Mouse (Mus musculus): ENCODE data around the gene Lrmda.

DNA sequence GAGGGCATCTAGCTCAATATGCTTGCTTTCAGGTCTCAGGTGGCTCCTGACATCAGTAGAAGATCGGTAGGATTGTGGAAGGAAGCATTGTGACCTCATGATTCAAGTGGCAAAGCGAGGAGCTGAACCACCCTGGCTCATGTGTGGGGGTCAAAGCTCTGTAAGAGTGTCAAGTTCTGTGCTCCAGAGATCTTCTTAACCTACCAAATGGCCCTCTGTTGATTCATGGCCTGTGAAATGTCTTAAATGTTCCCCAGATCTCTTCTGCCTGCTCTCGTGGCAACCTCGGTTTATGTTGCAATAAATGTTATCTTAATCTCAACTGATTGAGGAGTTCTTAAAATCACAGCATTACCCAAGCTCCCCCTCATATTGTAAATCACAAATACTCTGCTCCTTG, 780.5 kb downstream of the Lrmda start:
- TF ChIP-seq CTCF (conservative IDR thresholded peaks at IDR 0.05; ENCODE audit: low read length) (no peak), NANOG (IDR thresholded peaks at IDR 0.05; ENCODE audit: borderline replicate concordance, low read length) (no peak)
